Mouse (Mus musculus) heart, embryonic 11.5 days (tissue): Measurements from ENCODE around the gene Nphp4. TPM values are rescaled to one million over a fixed set of nuclear protein-coding genes. Genes with fewer than 3 reads are reported as not detected.

Source experiments
- ATAC-seq: fragments of 200-750 bp; cut with Nextera tagmentation; replicated peaks from 2 replicates; pipeline ENCODE4 v1.8.0; 2017; ENCODE audit warnings: moderate library complexity; ENCODE audit not compliant: insufficient number of reproducible peaks, low FRiP score, low TSS enrichment
- H3K27ac ChIP-seq: fragments of 300-500 bp; sonication (generic); 2 replicates; pipeline ENCODE4 v1.5.1; 2014; ENCODE audit warnings: mild to moderate bottlenecking, low read depth, low read length
- H3K27me3 ChIP-seq: fragments of 300-500 bp; sonication (generic); 2 replicates; pipeline ENCODE4 v1.6.1; 2014; ENCODE audit warnings: mild to moderate bottlenecking, low read length, mixed read lengths; ENCODE audit not compliant: control insufficient read depth, insufficient read depth
- H3K36me3 ChIP-seq: fragments of 300-500 bp; sonication (generic); 2 replicates; pipeline ENCODE4 v1.6.1; 2014; ENCODE audit warnings: mild to moderate bottlenecking, low read length, moderate library complexity, mixed read lengths; ENCODE audit not compliant: control insufficient read depth, insufficient read depth
- H3K4me1 ChIP-seq: fragments of 300-500 bp; sonication (generic); 2 replicates; pipeline ENCODE4 v1.6.1; 2014; ENCODE audit warnings: low read length; ENCODE audit not compliant: control insufficient read depth, insufficient read depth
- H3K4me2 ChIP-seq: fragments of 300-500 bp; sonication (generic); 2 replicates; pipeline ENCODE4 v1.6.1; 2014; ENCODE audit warnings: mild to moderate bottlenecking, moderate library complexity
- H3K4me3 ChIP-seq: fragments of 300-500 bp; sonication (generic); 2 replicates; pipeline ENCODE4 v1.5.1; 2014; ENCODE audit warnings: low read depth, low read length
- H3K9ac ChIP-seq: fragments of 300-500 bp; sonication (generic); 2 replicates; pipeline ENCODE4 v1.6.1; 2014; ENCODE audit warnings: mild to moderate bottlenecking, low read depth, low read length, moderate library complexity
- H3K9me3 ChIP-seq: fragments of 300-500 bp; sonication (generic); replicated peaks from 2 replicates; pipeline ENCODE4 v1.6.1; 2016; ENCODE audit warnings: low read length; ENCODE audit not compliant: control insufficient read depth
- WGBS: fragments of 180-500 bp; shearing (Covaris S2); extraction: QIAGEN DNeasy Blood & Tissue Kit; methylation state at CpG from one replicate; pipeline ENCODE4 v1.1.7; 2014; ENCODE audit not compliant: insufficient replicate concordance; 5-methylcytosine and 5-hydroxymethylcytosine counted together
- polyA plus RNA-seq: library from polyadenylated mRNA; unstranded; fragments of >200 nt; fragmentation: Nextera tagmentation; extraction: Ambion mirVana; gene quantifications from 2 replicates; pipeline ENCODE4 v1.2.1, GENCODE M21; 2014

The Nphp4 gene
- polyA plus RNA-seq, 1 experiment from 2014 or later, result 1.9 TPM

DNA sequence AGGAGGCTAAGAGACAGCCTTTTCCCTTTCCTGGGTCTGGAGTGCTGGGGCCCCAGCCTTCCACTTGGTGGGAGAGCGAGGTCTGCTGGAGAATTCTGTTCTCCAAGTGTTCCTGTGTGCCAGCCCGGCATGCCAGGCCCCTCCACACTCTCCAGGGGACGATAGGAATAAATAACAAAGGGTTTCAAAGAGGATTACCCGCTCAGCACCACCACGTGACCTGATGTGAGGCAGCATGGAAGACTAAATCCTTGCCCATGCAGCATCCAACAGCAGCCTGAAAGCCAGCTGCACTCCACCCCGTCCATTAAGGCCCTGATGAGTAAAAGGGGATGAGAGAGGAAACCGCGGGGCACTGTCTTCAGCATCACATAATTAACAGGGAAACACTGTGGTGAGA lies 11.4 kb upstream of the Nphp4 start:
- WGBS, result 33% methylated on average over 8 of the region's 8 CpGs
- Histone ChIP-seq H3K9ac (no peak overlapping the region), H3K9me3 (no peaks in the 10 kb centered on the region), H3K27ac (no peak overlapping the region), H3K4me3 (no peak overlapping the region), H3K27me3 (no peaks in the 10 kb centered on the region), H3K4me1 (peaks cover 21% of the 10 kb centered on the region), H3K36me3 (no peaks in the 10 kb centered on the region), H3K4me2 (no peak overlapping the region)
- ATAC-seq, result no peak

DNA sequence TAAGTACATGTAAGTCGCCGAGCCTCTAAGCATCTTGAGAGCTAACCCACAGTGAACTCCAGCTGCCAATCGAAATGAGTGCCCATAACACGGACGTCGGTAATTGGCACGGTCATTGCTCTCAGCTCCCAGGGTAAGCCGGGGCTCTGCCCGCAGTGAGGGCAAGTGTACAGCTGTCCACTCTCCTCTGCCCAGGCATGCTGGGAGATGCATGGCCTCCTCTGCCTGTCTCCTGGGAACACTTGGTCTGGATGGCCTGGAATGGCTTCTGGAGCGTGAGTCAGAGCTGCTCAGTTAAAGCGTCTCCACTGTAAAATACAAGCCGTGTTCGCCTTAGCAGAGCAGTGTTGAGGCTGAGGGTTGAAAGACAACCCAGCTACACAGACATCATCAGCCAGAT lies 9.9 kb upstream of the Nphp4 start:
- Histone ChIP-seq H3K4me1 (peaks cover 21% of the 10 kb centered on the region), H3K4me2 (no peak overlapping the region), H3K27ac (no peak overlapping the region), H3K27me3 (no peaks in the 10 kb centered on the region), H3K4me3 (no peak overlapping the region), H3K9me3 (peaks cover 3% of the 10 kb centered on the region), H3K9ac (no peak overlapping the region), H3K36me3 (no peaks in the 10 kb centered on the region)
- no peak for ATAC-seq
- 83% methylated on average over 13 of the region's 13 CpGs for WGBS

DNA sequence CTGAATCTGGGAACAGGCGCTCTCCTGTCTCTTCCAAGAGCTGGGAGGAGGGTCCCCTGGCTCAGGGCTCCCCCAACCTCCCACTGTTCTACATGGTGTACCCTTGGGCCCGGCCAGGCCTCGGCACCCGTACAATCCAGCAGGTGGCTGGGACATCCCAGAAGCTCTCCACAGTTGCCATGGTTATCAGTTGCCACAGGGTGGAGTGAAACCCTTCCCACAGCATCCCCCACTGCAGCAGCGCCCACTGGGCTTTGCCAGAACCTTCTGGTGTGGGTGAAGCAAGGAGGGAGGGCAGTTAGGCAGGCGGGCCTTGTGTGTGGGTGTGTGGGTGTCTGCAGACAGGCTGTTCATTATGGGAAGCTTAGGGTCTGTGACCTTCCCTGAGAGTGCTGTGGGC lies 8.6 kb upstream of the Nphp4 start:
- H3K36me3 ChIP-seq, result no peaks in the 10 kb centered on the region
- H3K27me3 ChIP-seq, result no peaks in the 10 kb centered on the region
- peaks cover 21% of the 10 kb centered on the region for H3K4me1 ChIP-seq
- H3K9me3 ChIP-seq, result peaks cover 11% of the 10 kb centered on the region
- no peak overlapping the region for H3K4me2 ChIP-seq
- no peak overlapping the region for H3K4me3 ChIP-seq
- no peak overlapping the region for H3K9ac ChIP-seq
- WGBS, result 78% methylated on average over 6 of the region's 6 CpGs
- no peak overlapping the region for H3K27ac ChIP-seq
- no peak for ATAC-seq

GRCm38 (mm10) chr4:152475941-152476340 lies 565 bp upstream of the Nphp4 start:
- Histone ChIP-seq H3K4me2 (no peak overlapping the region), H3K27ac (no peak overlapping the region)
- 81% methylated on average over 7 of the region's 7 CpGs for WGBS

GRCm38 (mm10) chr4:152477106-152477465 lies 580 bp downstream of the Nphp4 start:
- under 1% methylated on average over 18 of the region's 21 CpGs for WGBS
- peak overlapping the region; percentile 79 for H3K4me2 ChIP-seq
- H3K4me1 ChIP-seq, result peaks cover 9% of the 10 kb centered on the region
- ATAC-seq, result peak; percentile 6; the same call in 1 of the 2 replicates
- peak overlapping the region; percentile 48; the same call in 1 of the 2 replicates for H3K9ac ChIP-seq
- H3K36me3 ChIP-seq, result no peaks in the 10 kb centered on the region
- peaks cover 21% of the 10 kb centered on the region for H3K27me3 ChIP-seq
- H3K27ac ChIP-seq, result no peak overlapping the region
- peak overlapping the region; percentile 68 for H3K4me3 ChIP-seq
- peaks cover 6% of the 10 kb centered on the region for H3K9me3 ChIP-seq

More at GRCm38 (mm10) chr4:152475941-152476340, 565 bp upstream of the Nphp4 start:
- no peaks in the 10 kb centered on the region for H3K36me3 ChIP-seq
- no peak overlapping the region for H3K4me3 ChIP-seq
- peaks cover 21% of the 10 kb centered on the region for H3K27me3 ChIP-seq
- H3K9ac ChIP-seq, result no peak overlapping the region
- peaks cover 11% of the 10 kb centered on the region for H3K9me3 ChIP-seq
- H3K4me1 ChIP-seq, result peaks cover 9% of the 10 kb centered on the region
- ATAC-seq, result no peak

- Histone ChIP-seq H3K27ac (peak within 1 kb of the TSS; percentile 43; the same call in 1 of the 2 replicates), H3K9me3 (peaks cover 3% of the 10 kb centered on the region; the same call in 1 of the 2 replicates), H3K4me2 (peak within 1 kb of the TSS; percentile 79), H3K27me3 (peaks cover 21% of the 10 kb centered on the region), H3K9ac (peak within 1 kb of the TSS; percentile 87), H3K36me3 (no peaks in the 10 kb centered on the region), H3K4me1 (peaks cover 9% of the 10 kb centered on the region), H3K4me3 (peak within 1 kb of the TSS; percentile 68)
- under 1% methylated on average over 63 of the region's 63 CpGs for WGBS
- ATAC-seq, result peak; percentile 89
Observed at GRCm38 (mm10) chr4:152477466-152478223, 1.1 kb downstream of the Nphp4 start, which contains the start of gene Kcnab2. Kcnab2 (minus strand) TSS chr4:152477871.

DNA sequence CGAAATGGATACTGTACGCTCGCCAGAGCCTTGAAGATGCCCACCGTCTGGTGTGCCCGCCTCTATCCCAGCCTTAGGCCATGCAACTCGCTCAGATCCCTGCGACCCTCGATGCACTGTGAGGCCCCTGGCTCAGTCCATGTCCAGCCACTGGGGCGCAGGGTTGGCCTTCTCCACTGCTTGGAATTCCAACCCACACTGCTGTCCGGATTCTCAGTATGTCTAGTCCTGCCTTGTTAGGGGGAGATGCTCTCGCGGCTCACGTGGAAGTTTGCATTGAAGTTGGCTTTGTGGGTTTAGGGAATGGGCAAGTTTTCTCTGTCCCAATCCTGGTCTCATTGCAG lies 1.7 kb downstream of the Nphp4 start:
- Histone ChIP-seq H3K27me3 (peaks cover 21% of the 10 kb centered on the region), H3K4me1 (peaks cover 9% of the 10 kb centered on the region), H3K4me2 (peak overlapping the region; percentile 79), H3K27ac (no peak overlapping the region), H3K36me3 (no peaks in the 10 kb centered on the region), H3K4me3 (peak overlapping the region; percentile 68), H3K9ac (peak overlapping the region; percentile 87), H3K9me3 (no peaks in the 10 kb centered on the region)
- 1% methylated on average over 13 of the region's 13 CpGs for WGBS
- ATAC-seq, result peak; percentile 29; the same call in 1 of the 2 replicates

DNA sequence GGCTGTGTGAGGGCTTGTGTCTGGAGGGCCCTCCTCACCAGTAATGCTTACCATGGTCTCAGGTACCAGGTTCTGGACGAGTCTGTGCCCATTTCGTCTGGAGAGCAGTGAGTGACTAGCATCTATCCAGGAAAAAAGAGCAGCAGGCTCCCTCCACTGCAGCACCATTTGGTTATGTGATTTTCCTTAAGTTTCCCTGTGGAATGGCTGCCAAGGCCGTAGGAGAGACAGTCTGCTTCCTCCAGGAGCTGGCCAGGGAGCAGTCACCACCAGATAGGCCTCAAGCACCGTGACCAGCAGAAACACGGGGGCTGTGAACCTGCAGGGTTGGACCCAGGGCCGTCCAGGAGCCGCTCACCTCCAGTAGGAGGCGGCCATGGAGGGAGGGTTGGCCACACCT lies 3.9 kb downstream of the Nphp4 start:
- Histone ChIP-seq H3K9ac (no peak overlapping the region), H3K4me3 (no peak overlapping the region), H3K36me3 (no peaks in the 10 kb centered on the region), H3K4me1 (peaks cover 9% of the 10 kb centered on the region), H3K27me3 (peaks cover 18% of the 10 kb centered on the region), H3K27ac (no peak overlapping the region), H3K9me3 (no peaks in the 10 kb centered on the region), H3K4me2 (no peak overlapping the region)
- 48% methylated on average over 8 of the region's 8 CpGs for WGBS
- ATAC-seq, result no peak

- no peaks in the 10 kb centered on the region for H3K36me3 ChIP-seq
- no peak overlapping the region for H3K4me2 ChIP-seq
- H3K9ac ChIP-seq, result no peak overlapping the region
- no peak for ATAC-seq
- no peaks in the 10 kb centered on the region for H3K4me1 ChIP-seq
- H3K27ac ChIP-seq, result no peak overlapping the region
- no peaks in the 10 kb centered on the region for H3K9me3 ChIP-seq
- H3K4me3 ChIP-seq, result no peak overlapping the region
- WGBS, result 77% methylated on average over 10 of the region's 10 CpGs
- H3K27me3 ChIP-seq, result no peaks in the 10 kb centered on the region
Observed at GRCm38 (mm10) chr4:152488046-152488445, 11.5 kb downstream of the Nphp4 start.
